8 mouse cellular contexts compared by ENCODE assay signal in genomic region chr7:101896104-101897066, GRCm38 (mm10). TPM values are rescaled to one million over a fixed set of nuclear protein-coding genes. Genes with fewer than 3 reads are reported as not detected.
A peak's percentile ranks its signal among the peaks of the same experiment; 100 is the strongest.
DNase-seq lines count a peak whose midpoint lies in the region; ATAC-seq and TF ChIP-seq lines count a peak whose summit lies in the region.

No protein-coding gene starts in this region.

- peaks cover 15% of the 10 kb centered on the region for H3K36me3 ChIP-seq in hindbrain, embryonic 13.5 days

- peak overlapping the region; percentile 53 for H3K4me2 ChIP-seq in hindbrain, embryonic 13.5 days

- H3K9ac ChIP-seq in hindbrain, embryonic 13.5 days: peak overlapping the region; percentile 72

- peaks cover 18% of the 10 kb centered on the region for H3K4me1 ChIP-seq in hindbrain, embryonic 13.5 days (replicated peaks)

- H3K4me3 ChIP-seq in hindbrain, embryonic 13.5 days: peak overlapping the region; percentile 51

- no peaks in the 10 kb centered on the region for H3K9me3 ChIP-seq in hindbrain, embryonic 13.5 days

- peak; percentile 93 for DNase-seq in Patski (ENCODE audit: low read depth, low spot score)
- DNase-seq in cerebellum, postnatal 14 days: peak; percentile 95 to 96
- peak; percentile 96 to 97 for DNase-seq in frontal cortex, postnatal 14 days (ENCODE audit: low spot score in 2 of 2)
- peak; percentile 79 to 88 for DNase-seq in layer of hippocampus, postnatal 25 days (ENCODE audit: extremely low spot score in 1 of 2, low spot score in 1 of 2)
- peak; percentile 99 for DNase-seq in lung, postnatal 25 days (ENCODE audit: low spot score)
- DNase-seq in retina, embryonic 14.5 days (ENCODE audit: low spot score): peak; percentile 99
- DNase-seq in thymus, postnatal 4 days: peak; percentile 95

- H3K27me3 ChIP-seq in Patski: no peaks in the 10 kb centered on the region
- no peaks in the 10 kb centered on the region for H3K27me3 ChIP-seq in hindbrain, embryonic 13.5 days

- CTCF ChIA-PET in Patski (lab: Charles Lee): interaction anchor here (1.1 to 1.8 kb wide), 3 partner anchors 27 to 230 kb away, joined by 3 to 5 read pairs (median 3); no protein-coding TSS in a partner anchor

- TF ChIP-seq CTCF in Patski (IDR thresholded peaks at IDR 0.05): no peak

- in situ Hi-C loops in Patski (cut with MboI; ENCODE audit: low pct_unique_long_range_greater_than_20kb): no loop called here

- peak overlapping the region; percentile 92 for H3K27ac ChIP-seq in hindbrain, embryonic 13.5 days

- WGBS in hindbrain, embryonic 13.5 days: under 1% methylated on average over 57 of the region's 57 CpGs

- POLR2A ChIA-PET in Patski (lab: Charles Lee): interaction anchor here (0.9 to 1.0 kb wide), 3 partner anchors 59 to 62 kb away, joined by 3 to 4 read pairs (median 4); no protein-coding TSS in a partner anchor

- peak; percentile 83 for ATAC-seq in Patski
- peak; percentile 98 for ATAC-seq in hindbrain, embryonic 13.5 days (ENCODE audit: low FRiP score)

RNA-seq across cellular contexts. Expression of gene Lamtor1, which starts 9.3 kb away (rescaled TPM):
- 130 TPM for polyA plus RNA-seq in Patski (2021)
- polyA plus RNA-seq in hindbrain, embryonic 13.5 days (2015; fragmentation: Nextera tagmentation; extraction: Ambion mirVana): 151 and 156 TPM in 2 replicates
- 100 to 1,000 TPM in 1 of 2 experiments, 10 to 100 TPM in 1; 97.8 to 102 TPM for total RNA-seq in layer of hippocampus, postnatal 25 days (2021)

RNA-seq across cellular contexts. Expression of gene Tomt, which starts 9.8 kb away (rescaled TPM):
- polyA plus RNA-seq in Patski (2021): 0.50 TPM
- 0.40 and 0.48 TPM in 2 replicates for polyA plus RNA-seq in hindbrain, embryonic 13.5 days (2015; fragmentation: Nextera tagmentation; extraction: Ambion mirVana)
- total RNA-seq in layer of hippocampus, postnatal 25 days (2021): not detected

RNA-seq across cellular contexts. Expression of gene Folr1, which starts 25.8 kb away (rescaled TPM):
- polyA plus RNA-seq in Patski (2021): 73.6 TPM
- polyA plus RNA-seq in hindbrain, embryonic 13.5 days (2015; fragmentation: Nextera tagmentation; extraction: Ambion mirVana): 21.0 and 39.2 TPM in 2 replicates
- total RNA-seq in layer of hippocampus, postnatal 25 days (2021): 1 to 10 TPM; 1.9 to 2.1 TPM

RNA-seq across cellular contexts. Expression of gene Anapc15, which starts 32.9 kb away (rescaled TPM):
- polyA plus RNA-seq in Patski (2021): 36.4 TPM
- 83.1 and 93.3 TPM in 2 replicates for polyA plus RNA-seq in hindbrain, embryonic 13.5 days (2015; fragmentation: Nextera tagmentation; extraction: Ambion mirVana)
- total RNA-seq in layer of hippocampus, postnatal 25 days (2021): 10 to 100 TPM; 28.4 to 35.1 TPM

RNA-seq across cellular contexts. Expression of gene Lrrc51, which starts 37.3 kb away (rescaled TPM):
- polyA plus RNA-seq in Patski (2021): 6.0 TPM
- polyA plus RNA-seq in hindbrain, embryonic 13.5 days (2015; fragmentation: Nextera tagmentation; extraction: Ambion mirVana): 10.9 and 12.1 TPM in 2 replicates
- 1 to 10 TPM; 6.0 to 6.8 TPM for total RNA-seq in layer of hippocampus, postnatal 25 days (2021)

Comparison
In these comparisons a context has a peak if more than half of its experiments do, and no peak if none do; other contexts are left out.
1. Peak in every context shown above with its lines: DNase-seq, ATAC-seq, H3K4me3 ChIP-seq and H3K27ac ChIP-seq.